Mouse (Mus musculus) midbrain, embryonic 16.5 days (tissue): ENCODE results near the gene Rdh9. TPM values are rescaled to one million over a fixed set of nuclear protein-coding genes. Genes with fewer than 3 reads are reported as not detected.
"Not testable (repeated sequence)": the region's sequence is repeated elsewhere in the genome, so short reads cannot be mapped to it uniquely, and the experiment has no call there.

Experiments
- ATAC-seq: fragments of 200-750 bp; cut with Nextera tagmentation; 2 replicates; pipeline ENCODE4 v1.8.0; 2017; ENCODE audit warnings: moderate TSS enrichment
- H3K27ac ChIP-seq: fragments of 300-500 bp; sonication (generic); 2 replicates; pipeline ENCODE4 v1.5.1; 2014; ENCODE audit warnings: mild to moderate bottlenecking, low read length, mixed read lengths
- H3K27me3 ChIP-seq: fragments of 300-500 bp; sonication (generic); 2 replicates; pipeline ENCODE4 v1.6.1; 2014; ENCODE audit warnings: low read depth, low read length, mixed read lengths; ENCODE audit not compliant: control insufficient read depth, insufficient read depth
- H3K36me3 ChIP-seq: fragments of 300-500 bp; sonication (generic); 2 replicates; pipeline ENCODE4 v1.6.1; 2014; ENCODE audit warnings: mild to moderate bottlenecking, low read length, moderate library complexity, mixed read lengths; ENCODE audit not compliant: control insufficient read depth, insufficient read depth
- H3K4me1 ChIP-seq: fragments of 300-500 bp; sonication (generic); 2 replicates; pipeline ENCODE4 v1.6.1; 2014; ENCODE audit warnings: mild to moderate bottlenecking, low read length, mixed read lengths; ENCODE audit not compliant: control insufficient read depth, insufficient read depth
- H3K4me2 ChIP-seq: fragments of 300-500 bp; sonication (generic); 2 replicates; pipeline ENCODE4 v1.6.1; 2014; ENCODE audit warnings: mild to moderate bottlenecking, low read length, mixed read lengths
- H3K4me3 ChIP-seq: fragments of 300-500 bp; sonication (generic); 2 replicates; pipeline ENCODE4 v1.5.1; 2014; ENCODE audit warnings: low read depth, mild to moderate bottlenecking, low read length, moderate library complexity, mixed read lengths
- H3K9ac ChIP-seq: fragments of 300-500 bp; sonication (generic); 2 replicates; pipeline ENCODE4 v1.6.1; 2014; ENCODE audit warnings: low read depth, low read length, mixed read lengths
- H3K9me3 ChIP-seq: fragments of 300-500 bp; sonication (generic); replicated peaks from 2 replicates; pipeline ENCODE4 v1.6.1; 2014; ENCODE audit warnings: mild to moderate bottlenecking, low read length, mixed read lengths; ENCODE audit not compliant: control insufficient read depth, poor library complexity, severe bottlenecking
- WGBS: fragments of 180-500 bp; shearing (Covaris S2); extraction: QIAGEN DNeasy Blood & Tissue Kit; methylation state at CpG from one replicate; pipeline ENCODE4 v1.1.7; 2014; 5-methylcytosine and 5-hydroxymethylcytosine counted together
- polyA plus RNA-seq: library from polyadenylated mRNA; unstranded; fragments of >200 nt; fragmentation: Nextera tagmentation; extraction: Ambion mirVana; gene quantifications from 2 replicates; pipeline ENCODE4 v1.2.1, GENCODE M21; 2015

The Rdh9 gene
- polyA plus RNA-seq, 1 experiment from 2014 or later: not detected

DNA sequence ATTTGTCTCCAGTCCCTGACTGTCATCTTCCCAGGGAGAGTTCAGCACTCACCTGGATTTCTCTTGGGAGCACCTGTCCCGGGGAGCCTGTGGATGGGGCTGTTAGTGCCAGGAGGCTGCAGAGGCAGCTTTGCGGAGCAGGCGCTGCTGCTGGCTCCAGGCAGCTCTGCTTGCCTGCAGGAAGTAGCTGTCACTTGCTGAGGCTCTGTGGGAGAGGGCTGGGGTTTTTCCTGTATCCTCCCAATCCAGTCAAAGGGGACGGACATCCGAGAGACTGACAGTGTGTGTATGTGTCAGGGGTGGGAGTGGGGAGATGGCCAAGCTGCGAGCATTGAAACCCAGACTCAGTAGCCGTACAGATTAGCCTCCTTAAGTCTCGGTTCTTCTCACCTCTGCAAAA, 24.6 kb upstream of the Rdh9 start, which contains the start of gene Gpr182:
Gpr182 (minus strand) TSS at position 185 of the 400 bp plus-strand sequence.
- Histone ChIP-seq H3K4me1 (no peaks in the 10 kb centered on the region), H3K9ac (no peak within 1 kb of the TSS), H3K4me2 (peak within 1 kb of the TSS; percentile 29), H3K9me3 (no peaks in the 10 kb centered on the region), H3K36me3 (peaks cover 13% of the 10 kb centered on the region), H3K27ac (no peak within 1 kb of the TSS), H3K4me3 (no peak within 1 kb of the TSS; the same call in 1 of the 2 replicates), H3K27me3 (no peaks in the 10 kb centered on the region)
- ATAC-seq: no peak
- WGBS: 65% methylated on average over 8 of the region's 8 CpGs

DNA sequence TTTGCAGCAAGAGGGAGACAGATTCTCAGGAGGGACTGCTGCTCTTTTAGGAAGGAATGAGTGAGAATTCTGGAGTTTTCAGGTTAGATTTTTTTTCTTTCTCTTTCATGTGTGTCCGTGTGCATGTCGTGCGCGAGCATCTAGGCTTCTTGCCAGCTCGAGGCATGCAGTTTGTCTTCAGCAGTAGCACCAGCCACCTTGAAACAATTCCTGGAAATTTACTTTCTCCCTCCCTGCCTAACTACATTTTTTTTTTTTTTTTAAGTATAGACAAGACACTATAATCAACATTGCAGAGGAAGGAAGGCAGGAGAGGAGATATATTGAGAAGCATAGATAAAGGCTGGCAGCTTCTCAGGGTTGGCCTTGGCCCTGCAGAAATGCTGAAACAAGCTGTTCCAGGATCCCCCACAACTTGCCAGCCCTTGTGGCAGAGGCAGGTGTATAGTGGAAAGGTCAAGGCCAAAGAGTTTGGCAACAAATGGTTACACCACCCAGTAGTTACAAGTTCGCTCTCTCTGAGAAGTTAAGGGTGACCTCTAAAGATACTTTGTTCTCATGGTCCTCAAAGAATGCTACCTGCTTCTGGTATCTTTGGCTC, 21.5 kb upstream of the Rdh9 start:
- 88% methylated on average over 6 of the region's 6 CpGs for WGBS
- no peak overlapping the region for H3K9ac ChIP-seq
- H3K36me3 ChIP-seq: no peaks in the 10 kb centered on the region
- no peak overlapping the region for H3K4me3 ChIP-seq
- H3K27me3 ChIP-seq: no peaks in the 10 kb centered on the region
- H3K27ac ChIP-seq: no peak overlapping the region
- no peaks in the 10 kb centered on the region for H3K9me3 ChIP-seq
- ATAC-seq: no peak
- H3K4me1 ChIP-seq: no peaks in the 10 kb centered on the region
- no peak overlapping the region for H3K4me2 ChIP-seq

DNA sequence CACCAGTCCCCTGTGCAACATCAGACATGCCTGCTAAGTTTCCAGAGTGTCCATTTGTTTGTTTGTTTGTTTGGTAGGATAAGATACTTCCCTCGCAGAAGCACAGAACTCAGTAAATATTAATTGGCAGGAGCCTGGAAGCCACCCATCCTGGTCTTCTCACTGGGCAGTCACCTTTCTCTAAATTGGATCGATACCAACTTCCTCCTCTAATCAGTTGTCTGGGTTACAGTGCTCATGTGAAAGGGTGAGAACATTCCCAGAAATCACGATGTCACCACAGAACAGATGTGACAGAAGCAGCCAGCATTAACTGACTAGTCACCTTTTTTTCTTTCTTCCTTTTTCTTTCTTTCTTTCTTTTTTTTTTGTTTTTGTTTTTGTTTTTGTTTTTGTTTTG, 20.9 kb upstream of the Rdh9 start:
- Histone ChIP-seq H3K9ac (no peak overlapping the region), H3K27ac (no peak overlapping the region), H3K9me3 (no peaks in the 10 kb centered on the region), H3K4me2 (no peak overlapping the region), H3K4me1 (no peaks in the 10 kb centered on the region), H3K4me3 (no peak overlapping the region), H3K36me3 (no peaks in the 10 kb centered on the region), H3K27me3 (no peaks in the 10 kb centered on the region)
- no peak for ATAC-seq
- WGBS: 79% methylated on average over 3 of the region's 3 CpGs

DNA sequence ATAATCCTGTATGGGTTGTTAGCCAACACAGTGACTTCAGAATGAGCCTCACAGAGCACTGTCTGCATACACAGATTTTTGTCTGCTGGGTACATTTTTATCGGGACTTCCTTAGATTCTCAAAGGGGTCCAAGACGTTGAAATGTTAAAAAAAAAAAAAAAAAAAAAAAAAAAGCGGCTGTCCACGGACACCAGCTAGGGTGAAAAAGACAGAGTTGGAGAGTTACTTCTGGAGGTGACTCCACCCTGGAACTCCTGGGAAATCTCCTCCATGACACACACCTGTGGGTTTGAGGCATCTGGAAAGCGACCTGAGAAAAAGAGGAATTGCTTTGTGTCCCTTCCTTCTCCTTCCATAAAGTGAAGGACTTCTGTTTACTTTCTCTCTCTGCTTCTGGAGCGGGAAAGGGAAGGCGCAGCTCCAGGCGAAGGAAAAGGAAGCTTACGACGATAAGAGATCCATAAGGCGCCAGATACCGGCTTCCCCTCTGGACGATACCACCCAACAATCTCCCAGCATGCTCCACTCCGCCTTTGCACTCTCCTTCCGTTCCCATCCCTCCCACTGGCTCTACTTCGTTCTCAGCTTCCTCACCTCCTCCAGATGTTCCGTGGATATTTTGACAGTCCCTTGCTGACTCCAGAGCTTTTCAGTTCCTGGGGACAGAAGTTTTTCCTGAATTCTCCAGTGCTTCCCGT, 20.3 kb upstream of the Rdh9 start:
- H3K36me3 ChIP-seq: no peaks in the 10 kb centered on the region
- peak overlapping the region; percentile 30 for H3K4me2 ChIP-seq
- no peak overlapping the region for H3K9ac ChIP-seq
- H3K9me3 ChIP-seq: no peaks in the 10 kb centered on the region
- no peaks in the 10 kb centered on the region for H3K27me3 ChIP-seq
- WGBS: 48% methylated on average over 17 of the region's 18 CpGs
- H3K4me1 ChIP-seq: no peaks in the 10 kb centered on the region
- no peak overlapping the region for H3K4me3 ChIP-seq
- ATAC-seq: no peak
- H3K27ac ChIP-seq: no peak overlapping the region

DNA sequence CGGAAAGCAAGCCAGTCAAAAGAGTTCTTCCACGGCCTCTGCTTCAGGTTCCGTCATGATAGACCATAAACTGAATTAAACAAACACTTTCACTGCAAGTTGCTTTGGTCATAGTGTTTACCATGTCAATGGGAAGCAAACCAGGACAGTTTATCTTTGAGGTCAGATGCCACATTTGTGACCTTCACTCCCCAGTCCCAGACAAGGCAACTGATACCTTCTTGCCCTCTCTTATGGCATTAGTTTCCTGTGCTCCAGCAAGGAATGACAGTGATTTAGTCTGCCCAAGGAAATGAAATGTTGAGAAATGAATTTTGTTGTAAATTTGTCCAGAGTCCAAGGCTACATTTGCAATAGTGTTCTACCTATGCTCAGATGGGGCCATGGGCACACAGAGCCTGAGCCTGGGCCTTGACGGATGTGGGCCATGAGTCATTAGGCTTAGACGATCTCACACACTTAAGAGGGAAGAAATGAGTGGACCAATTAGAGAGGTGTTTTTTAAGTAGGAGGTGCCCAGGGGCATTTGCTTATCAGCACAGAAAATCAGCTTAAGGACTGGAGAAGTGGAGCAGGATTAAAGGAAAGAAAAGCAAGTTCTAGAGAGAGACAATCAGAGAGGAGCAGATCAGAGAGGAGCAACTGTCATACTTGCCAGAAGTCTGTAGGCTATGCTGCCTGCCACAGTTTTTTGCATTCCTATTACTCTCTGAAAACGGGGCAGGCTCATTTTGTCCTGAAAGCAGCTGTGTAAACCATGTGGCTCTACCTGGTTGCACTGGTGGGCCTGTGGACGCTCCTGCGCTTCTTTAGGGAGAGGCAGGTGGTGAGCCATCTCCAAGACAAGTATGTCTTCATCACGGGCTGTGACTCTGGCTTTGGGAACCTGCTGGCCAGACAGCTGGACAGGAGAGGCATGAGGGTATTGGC, 16.7 kb upstream of the Rdh9 start, which contains the start of the genes Rdh1 and Rdh16f1:
Rdh1 (plus strand) TSS at position 541 of the 930 bp plus-strand sequence.
Rdh16f1 (plus strand) TSS at position 607 of the 930 bp plus-strand sequence.
- H3K4me3 ChIP-seq: no peak within 1 kb of the TSS
- no peak for ATAC-seq
- H3K4me2 ChIP-seq: no peak within 1 kb of the TSS
- no peak within 1 kb of the TSS for H3K9ac ChIP-seq
- no peaks in the 10 kb centered on the region for H3K9me3 ChIP-seq
- no peaks in the 10 kb centered on the region for H3K27me3 ChIP-seq
- WGBS: 68% methylated on average over 8 of the region's 9 CpGs
- no peaks in the 10 kb centered on the region for H3K4me1 ChIP-seq
- H3K36me3 ChIP-seq: no peaks in the 10 kb centered on the region
- H3K27ac ChIP-seq: no peak within 1 kb of the TSS

DNA sequence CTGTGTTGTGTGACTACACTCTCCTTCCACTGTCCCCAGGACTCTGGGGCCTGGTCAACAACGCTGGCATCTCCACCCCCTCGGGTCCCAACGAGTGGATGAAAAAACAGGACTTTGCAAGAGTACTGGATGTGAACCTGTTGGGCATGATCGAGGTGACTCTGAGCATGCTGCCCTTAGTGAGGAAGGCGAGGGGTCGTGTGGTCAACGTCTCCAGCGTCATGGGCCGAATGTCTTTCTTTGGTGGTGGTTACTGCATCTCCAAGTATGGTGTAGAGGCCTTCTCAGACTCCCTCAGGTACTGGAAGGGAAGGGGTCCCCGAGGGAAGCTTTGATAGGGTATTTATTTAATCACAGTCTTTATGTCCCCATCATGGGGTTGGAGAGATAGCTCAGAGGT, 13.3 kb upstream of the Rdh9 start:
- not testable (repeated sequence) for H3K4me2 ChIP-seq, H3K9ac ChIP-seq, H3K9me3 ChIP-seq, H3K27ac ChIP-seq, H3K27me3 ChIP-seq, H3K36me3 ChIP-seq, H3K4me3 ChIP-seq, H3K4me1 ChIP-seq, ATAC-seq
- WGBS: 91% methylated on average over 10 of the region's 10 CpGs

DNA sequence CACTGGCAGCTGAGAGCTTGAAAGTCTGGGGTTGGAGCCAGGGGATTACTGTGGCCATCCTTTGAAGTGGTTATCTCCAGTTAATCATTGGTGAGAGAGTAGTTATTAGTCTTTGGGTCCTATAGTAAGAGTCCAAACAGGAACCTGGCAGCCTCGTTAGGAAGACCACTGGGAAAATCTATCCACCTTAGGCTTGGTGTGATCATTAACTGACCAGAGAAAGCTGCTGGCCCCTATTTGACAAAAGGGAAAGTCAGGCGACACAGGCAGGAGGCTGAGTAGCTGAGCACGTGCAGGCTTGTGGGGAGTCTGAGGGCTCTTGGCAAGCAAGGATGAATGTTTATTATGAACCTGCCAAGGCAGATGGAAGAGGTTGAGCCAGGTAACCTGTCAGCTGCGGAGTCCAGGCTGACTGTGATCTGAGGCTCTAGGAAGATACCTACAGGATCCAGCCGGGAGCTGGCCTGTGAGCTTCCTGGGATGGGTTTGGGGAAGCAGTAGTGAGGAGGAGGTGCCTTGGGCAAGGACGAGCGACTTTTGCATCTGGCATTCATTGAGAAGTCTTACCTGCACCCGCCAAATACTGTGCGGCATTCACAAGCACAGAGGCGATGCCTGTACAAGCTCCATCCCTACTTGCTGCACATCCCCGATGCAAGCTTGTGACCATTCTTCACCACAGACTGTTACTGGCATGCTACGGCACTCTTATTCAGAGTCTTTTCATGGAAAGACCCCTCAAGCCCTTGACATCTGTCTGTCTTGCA, 12.1 kb upstream of the Rdh9 start:
- H3K27me3 ChIP-seq: no peaks in the 10 kb centered on the region
- no peak overlapping the region for H3K9ac ChIP-seq
- H3K9me3 ChIP-seq: no peaks in the 10 kb centered on the region
- H3K36me3 ChIP-seq: no peaks in the 10 kb centered on the region
- H3K4me2 ChIP-seq: no peak overlapping the region
- no peak overlapping the region for H3K4me3 ChIP-seq
- H3K27ac ChIP-seq: no peak overlapping the region
- no peak for ATAC-seq
- no peaks in the 10 kb centered on the region for H3K4me1 ChIP-seq
- WGBS: 69% methylated on average over 12 of the region's 12 CpGs

DNA sequence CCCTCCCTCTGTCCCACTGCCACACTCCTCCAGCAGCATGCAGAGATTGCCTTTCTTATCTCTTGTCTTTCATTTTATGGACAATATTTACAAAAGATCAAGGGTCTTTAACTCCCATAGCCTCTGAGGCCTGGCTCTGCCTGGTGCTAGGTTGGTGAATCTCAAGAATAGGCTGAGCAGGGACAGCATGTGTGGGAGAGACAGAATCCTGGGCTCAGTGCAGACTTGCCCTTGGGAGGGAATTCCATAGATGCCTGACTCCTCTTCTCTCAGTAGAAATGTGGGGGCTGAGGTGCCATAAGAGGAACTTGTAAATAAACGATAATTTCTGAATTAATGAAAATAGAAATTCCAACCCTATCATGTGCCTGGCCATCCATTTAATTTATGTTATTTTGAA, 9.6 kb upstream of the Rdh9 start:
- Histone ChIP-seq H3K36me3 (no peaks in the 10 kb centered on the region), H3K4me3 (no peak overlapping the region), H3K9me3 (no peaks in the 10 kb centered on the region), H3K9ac (no peak overlapping the region), H3K4me2 (no peak overlapping the region), H3K4me1 (no peaks in the 10 kb centered on the region), H3K27me3 (no peaks in the 10 kb centered on the region), H3K27ac (no peak overlapping the region)
- ATAC-seq: no peak
- WGBS: 88% methylated on average over 1 of the region's 1 CpGs
